Mouse (Mus musculus): Measurements from ENCODE around the gene Poc1b. TPM values are rescaled to one million over a fixed set of nuclear protein-coding genes. Genes with fewer than 3 reads are reported as not detected.

Poc1b gene
- total RNA-seq, 2 experiments from 2014 or later: 2.9 to 8.4 TPM

DNA sequence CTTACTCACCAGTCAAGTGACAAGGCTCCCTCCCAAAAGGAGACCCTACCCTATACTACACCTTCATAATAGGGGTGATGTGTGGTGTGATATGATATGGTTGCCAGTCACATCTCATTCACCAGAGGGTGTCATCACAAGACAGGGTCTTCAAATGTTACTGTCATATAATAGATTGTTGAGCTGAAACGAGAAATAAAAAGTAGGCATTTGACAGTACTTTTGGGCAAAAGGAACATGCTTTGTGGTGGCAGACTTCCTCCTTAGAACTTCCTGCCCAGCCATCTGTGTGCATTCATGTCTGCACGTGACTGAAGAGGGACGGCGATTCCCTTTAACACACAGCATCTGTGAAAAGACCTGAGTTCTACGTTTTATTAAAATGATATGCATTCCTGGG, 75.3 kb downstream of the Poc1b start:
- no peak; the same call in 1 of the 2 replicates for ATAC-seq (replicated peaks; ENCODE audit: low FRiP score, poor library complexity, severe bottlenecking)

DNA sequence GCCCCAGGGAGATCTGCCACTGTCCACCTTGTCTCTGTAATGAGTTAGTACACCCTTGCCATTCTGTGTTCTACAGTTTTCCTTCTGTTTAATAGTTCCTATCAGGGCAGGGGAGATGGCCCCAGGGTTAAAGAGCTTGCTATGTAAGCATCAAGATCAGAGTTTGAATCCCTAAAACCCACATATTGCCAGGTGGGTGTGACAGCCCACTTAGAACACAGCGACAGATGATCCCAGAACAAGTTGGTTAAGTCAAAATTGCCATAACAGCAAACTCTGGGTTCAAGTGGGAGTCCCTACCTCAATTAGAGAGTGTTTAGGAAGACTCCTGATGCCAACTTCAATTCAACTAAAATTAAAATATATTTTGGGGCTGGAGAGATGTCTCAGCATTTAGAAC, 81.3 kb downstream of the Poc1b start:
- ATAC-seq (replicated peaks; ENCODE audit: low FRiP score, poor library complexity, severe bottlenecking): no peak

DNA sequence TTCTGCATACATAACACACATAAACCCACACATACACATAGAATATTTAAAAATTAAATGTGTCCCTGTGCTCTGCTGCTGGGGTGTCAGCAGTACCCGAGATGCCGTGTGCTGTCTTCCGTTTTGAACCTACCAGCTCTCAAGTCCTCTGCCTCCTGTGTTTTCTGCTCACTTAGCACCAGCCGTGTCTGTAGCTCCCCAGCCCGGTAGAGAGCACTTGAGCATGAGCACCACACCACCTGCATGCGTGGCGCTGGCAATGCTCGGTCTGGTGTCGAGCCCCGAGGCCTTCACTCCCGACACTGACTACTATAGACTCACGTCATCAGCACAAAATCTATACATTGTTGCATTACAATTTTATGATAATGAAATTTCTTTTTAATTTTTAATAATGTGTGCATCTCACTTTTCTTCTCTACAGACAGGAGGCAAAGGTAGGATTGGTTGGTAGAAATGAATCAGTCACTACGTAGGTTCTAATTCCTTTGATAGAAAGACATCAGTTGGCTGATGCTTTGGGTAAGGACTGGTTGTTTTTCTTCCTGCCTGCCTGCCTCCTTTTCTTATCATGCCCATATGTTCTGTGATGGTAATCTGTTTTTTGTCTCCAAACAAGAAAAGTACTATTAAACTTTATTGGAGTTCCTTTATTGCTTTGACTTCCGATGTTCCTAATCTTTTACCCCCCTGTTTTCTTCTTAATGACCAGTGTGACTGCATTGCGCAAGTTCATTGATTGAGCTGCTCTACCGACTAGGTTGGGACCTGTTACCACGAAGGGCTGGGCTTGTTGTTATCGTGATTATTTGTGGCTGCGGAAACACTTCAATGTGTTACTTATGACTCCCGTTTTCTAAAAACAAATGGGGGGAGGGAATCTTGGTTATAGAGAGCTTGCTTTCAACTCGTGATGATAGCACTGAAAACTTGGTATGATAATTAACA, 82.1 kb downstream of the Poc1b start:
- no peak for ATAC-seq (replicated peaks; ENCODE audit: low FRiP score, poor library complexity, severe bottlenecking)

DNA sequence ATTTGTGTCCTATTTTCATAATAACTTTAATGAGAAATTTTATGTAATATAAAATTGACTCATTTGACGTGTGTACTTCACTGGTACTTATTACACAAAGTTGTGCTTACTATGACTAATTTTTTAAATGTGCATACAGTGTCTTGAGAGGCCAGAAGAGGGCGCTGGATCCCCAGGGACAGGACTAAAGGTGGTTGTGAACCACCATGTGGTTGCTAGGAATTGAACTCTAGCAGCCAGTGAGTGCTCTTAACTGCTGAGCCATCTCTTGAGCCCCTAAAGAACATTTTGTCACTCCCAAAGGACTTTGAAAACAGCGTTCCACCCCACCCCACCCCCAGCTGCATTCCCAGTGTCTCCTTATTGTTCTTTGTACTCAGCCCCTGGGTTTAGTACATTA, 84.0 kb downstream of the Poc1b start:
- no peak for ATAC-seq (replicated peaks; ENCODE audit: low FRiP score, poor library complexity, severe bottlenecking)

DNA sequence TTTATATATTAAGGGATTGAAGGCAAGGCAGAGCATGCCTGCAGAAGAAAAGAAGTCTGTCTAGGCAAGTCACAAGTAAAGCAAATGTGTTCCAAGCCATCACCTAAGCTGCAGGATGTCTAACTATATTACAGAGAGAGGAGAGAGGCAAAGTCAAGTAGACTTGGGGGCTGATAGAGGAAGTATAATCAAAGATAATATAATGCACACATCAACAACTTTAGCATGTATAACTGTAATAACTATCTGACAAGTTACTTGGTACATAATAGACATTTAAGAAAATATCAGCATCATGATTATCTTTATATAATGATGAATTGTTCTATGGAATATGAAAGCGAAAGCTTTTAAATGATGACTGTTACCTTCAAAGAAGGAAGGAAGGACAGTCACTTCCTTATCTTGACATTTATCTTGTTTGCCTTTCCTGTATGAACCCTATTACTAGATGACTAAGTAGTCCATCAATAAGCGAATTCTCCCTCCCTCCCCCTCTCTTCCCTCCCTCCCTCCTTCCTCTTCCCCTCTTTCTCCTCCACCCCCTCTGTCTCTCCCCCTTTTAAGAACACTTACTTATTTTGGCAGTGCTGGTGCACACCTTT, 87.7 kb downstream of the Poc1b start:
- ATAC-seq (replicated peaks; ENCODE audit: low FRiP score, poor library complexity, severe bottlenecking): no peak

DNA sequence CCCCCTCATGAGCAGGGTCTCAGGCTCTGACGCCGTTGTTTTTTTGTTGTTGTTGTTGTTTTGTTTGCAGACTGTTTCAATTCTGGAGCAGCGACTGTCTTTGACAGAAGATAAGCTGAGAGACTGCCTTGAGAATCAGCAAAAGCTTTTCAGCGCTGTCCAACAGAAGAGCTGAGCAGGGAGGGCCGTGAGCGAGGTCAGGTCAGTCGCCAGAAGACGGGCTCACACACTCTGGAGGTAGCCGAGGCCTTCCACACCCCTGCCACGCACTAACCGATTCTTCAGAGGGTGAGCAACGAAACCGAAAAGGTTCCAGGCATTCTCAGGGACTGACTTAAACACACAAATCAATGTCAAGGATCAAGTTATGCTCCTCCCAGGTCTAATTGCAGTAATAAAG, 89.7 kb downstream of the Poc1b start:
- no peak for ATAC-seq (replicated peaks; ENCODE audit: low FRiP score, poor library complexity, severe bottlenecking)

DNA sequence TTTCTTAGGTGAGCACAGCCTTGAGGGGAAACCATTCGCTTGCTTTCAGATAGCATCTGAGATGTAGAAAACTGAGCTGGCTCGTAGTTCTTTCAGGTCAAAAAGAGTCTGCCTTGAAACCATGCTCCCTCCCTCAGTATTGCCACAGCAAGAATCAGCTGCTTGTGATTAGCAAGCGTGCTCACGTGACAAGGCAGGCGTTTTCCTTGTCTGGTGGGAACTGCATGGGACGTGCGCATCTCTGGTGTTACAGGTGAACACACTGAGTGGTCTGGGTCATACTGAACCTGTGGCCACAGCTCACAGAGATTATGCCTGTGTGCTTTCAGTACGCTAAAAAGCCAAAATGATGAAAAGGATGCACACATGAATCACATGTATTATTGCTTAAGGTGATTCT, 90.3 kb downstream of the Poc1b start:
- no peak for ATAC-seq (replicated peaks; ENCODE audit: low FRiP score, poor library complexity, severe bottlenecking)

DNA sequence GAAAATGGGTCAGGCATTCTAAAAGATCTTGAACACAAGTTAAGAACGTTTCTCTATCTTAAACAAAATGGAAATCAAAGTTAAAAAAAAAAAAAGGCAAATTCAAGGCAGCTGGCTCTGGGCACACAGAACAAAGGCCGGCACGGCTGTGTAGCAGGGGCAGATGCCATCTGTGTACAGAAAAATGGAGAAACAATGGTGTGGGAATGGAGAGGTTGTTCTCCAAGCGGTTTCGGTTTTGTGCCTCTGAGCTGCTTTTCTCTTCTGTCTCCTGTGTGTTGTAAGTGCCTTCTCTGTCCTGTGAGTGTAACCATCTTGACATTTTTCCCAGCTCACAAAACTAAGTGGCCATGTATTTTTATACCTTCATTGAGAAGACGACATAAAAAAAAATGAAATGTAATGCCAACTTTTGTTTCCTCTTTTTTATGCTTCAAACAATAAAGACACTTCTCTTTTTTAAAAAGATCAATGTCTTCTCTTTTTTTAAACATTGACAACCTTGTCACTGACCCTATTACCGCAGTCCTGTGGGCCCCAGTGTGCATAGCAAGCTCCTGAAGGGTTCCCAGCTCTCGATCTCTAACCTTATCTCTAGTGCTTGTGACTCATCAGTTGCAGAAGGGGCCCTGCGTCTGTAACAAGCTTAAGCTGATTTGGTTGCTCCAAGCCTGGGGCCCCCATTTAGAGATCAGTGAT, 90.9 kb downstream of the Poc1b start:
- no peak for ATAC-seq (replicated peaks; ENCODE audit: low FRiP score, poor library complexity, severe bottlenecking)

DNA sequence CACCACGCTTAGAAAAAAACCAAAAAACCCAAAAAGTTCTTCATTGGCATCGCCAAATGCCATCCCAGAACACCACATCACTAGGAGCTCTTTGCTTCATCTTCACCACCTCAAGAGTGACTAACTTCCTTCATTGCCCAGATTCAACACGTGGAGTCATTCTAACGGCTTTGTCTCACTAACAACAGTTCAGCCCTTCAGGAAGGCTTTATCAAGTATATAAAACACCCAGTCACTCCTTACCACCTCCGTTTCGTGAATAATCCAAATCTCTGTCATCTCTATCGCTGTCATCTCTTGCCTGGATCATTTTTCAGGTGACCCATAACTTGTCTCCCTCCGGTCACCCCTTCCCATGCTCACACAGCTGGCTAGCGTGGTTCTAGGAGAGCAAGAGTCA, 92.1 kb downstream of the Poc1b start:
- no peak for ATAC-seq (replicated peaks; ENCODE audit: low FRiP score, poor library complexity, severe bottlenecking)

DNA sequence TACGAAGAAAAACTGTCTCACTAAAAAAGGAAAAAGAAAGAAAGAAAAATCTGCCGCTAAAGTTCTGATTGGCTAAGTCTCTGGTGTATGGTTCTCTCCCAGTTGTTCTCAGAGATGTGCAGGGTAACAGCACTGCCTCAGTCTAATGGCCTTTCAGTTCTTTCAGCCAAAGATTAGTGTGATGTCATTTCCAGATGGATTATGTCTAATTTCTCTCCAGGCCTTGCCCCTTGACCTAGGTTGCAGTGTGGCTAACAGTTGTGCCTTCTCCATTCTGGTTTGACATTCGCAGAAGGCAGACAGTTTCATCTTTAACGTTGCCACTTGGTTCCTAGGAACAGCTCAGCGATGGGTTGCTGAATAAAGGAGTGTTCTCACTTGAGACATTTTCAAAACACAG, 94.1 kb downstream of the Poc1b start:
- ATAC-seq (replicated peaks; ENCODE audit: low FRiP score, poor library complexity, severe bottlenecking): no peak

DNA sequence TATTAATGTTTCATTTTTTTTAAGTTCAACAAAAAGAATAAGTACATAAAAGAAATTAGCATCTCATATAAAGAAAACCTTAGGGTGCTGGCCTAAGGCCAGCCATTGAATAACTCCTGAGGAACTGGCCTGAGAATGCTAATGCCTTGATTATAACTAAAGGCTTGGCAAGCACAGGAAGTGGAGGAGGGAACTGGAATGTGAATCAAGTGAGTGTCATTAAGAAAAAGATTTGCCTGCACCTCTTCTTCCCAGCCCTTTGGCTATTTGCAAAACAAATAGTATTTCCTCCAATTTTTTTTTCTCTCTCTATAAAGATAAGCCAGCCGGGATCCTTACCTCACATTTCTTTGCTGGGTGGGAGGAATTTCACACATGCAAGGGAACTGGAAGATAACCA, 95.0 kb downstream of the Poc1b start:
- no peak for ATAC-seq (replicated peaks; ENCODE audit: low FRiP score, poor library complexity, severe bottlenecking)

DNA sequence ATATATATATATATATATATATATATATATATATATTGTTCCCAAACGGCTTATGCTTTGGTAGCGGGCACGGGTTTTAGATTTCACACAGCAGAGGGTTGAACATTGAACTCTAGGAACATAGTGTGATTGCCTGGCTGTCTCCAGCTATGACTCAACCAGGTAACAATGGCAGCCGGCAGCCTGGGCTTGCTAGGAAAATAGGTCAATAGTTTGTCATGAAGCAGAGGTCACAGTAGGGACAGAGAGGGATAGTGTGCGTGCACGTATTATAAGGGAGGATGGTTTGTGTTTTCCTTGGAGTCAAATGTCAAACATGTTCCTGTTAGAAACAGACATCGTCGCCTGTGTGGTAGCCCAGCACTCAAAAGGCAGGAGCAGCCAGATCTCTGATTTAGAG, 95.5 kb downstream of the Poc1b start:
- no peak for ATAC-seq (replicated peaks; ENCODE audit: low FRiP score, poor library complexity, severe bottlenecking)

DNA sequence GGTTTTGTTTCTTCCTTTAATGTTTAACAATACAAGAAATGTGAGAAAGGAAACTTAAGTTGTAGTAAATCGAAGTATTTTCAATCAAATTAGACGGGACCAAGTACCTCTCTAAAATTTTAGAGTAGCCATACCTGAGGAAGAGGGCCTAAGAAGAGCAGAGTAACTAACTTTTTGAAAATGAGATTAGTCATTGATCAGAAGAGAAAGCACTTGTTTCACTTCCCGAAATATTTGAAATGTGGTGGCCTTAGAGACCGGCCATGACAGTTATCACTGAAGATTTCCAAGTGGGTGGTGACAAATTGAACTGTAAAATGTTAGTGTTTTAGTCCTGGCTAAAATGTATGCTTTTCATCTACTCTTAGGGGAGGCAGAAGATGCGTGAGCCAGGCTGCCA, 96.3 kb downstream of the Poc1b start:
- ATAC-seq (replicated peaks; ENCODE audit: low FRiP score, poor library complexity, severe bottlenecking): no peak

DNA sequence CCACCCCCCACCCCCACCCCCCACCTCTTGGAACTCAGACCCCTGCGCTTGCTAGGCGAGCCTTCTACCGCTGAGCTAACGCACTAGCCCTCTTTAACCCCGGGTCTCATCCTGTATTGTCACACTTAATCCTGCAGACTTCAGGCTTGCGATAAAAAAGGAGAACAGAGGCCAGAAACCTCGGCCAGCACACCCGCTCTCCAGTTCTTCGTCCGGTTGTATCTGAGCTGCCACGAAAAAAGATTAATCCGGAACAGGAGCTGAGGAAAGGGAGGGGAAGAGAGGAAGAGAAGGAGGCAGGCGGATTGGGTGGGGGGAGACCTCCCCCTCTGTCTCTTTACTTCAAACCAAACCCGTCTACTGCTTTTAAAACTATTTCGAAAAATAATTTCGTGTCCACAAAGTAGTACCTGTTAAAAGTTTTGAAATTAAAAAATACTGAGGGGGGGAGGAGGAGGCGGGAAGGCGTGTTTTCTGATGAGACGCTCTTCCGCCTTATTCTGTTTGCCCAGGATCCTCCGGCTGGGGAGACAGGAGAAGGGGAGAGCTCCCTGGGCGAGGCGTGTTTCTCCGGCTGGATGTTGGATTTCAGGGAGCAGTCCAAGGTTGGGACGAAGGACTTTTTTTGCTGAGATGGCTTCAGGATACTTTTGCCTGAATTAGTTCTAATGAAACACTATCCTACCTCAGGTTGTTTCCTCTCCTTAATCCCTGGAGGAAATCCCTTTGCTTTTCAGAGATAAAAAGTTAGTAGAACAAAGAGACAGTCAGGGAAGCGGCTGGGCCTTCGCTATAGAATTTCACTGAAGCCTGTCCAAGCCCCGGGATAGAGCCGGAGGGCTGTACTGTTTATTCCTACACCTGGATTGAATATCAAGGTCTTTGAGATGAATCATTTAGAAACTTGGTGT, 97.0 kb downstream of the Poc1b start:
- ATAC-seq (replicated peaks; ENCODE audit: low FRiP score, poor library complexity, severe bottlenecking): no peak

DNA sequence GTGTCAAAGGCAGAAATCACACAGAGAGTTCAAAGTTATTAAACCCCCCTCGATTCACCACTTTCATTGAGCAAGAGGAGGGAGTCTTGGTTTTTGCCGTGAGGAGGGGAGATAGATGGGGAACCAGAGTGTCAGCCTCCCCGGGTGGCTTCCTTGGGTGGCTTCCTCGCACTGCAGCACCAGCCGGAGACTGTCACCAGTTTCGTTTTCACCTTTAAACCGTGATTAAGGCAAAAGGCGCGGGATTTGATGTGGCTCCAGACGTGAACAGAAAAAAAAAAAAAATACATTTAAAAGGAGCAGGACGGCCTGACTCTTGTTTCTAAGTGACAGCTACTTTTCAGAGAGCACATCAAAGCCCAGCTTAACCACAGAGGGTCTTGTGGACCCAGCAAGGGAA, 97.7 kb downstream of the Poc1b start:
- ATAC-seq (replicated peaks; ENCODE audit: low FRiP score, poor library complexity, severe bottlenecking): no peak

DNA sequence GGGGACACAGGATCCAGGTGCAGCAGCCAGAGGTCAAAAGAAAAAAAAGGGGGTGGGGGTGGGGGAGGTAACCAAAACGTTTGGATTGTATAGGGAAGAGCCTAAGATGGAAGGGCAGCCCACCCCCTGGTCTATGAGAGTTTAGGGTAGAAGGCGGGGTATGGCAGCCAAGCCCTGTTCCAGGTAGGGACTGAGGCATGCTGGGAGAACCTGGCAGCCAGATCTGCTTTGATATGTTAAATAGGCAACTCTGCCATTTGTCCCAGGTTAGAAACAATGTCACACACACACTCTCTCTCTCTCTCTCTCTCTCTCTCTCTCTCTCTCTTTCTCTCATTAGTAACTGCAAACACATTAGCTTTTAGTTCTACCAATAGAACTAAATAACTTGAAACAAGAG, 100.3 kb downstream of the Poc1b start:
- ATAC-seq (replicated peaks; ENCODE audit: low FRiP score, poor library complexity, severe bottlenecking): no peak

DNA sequence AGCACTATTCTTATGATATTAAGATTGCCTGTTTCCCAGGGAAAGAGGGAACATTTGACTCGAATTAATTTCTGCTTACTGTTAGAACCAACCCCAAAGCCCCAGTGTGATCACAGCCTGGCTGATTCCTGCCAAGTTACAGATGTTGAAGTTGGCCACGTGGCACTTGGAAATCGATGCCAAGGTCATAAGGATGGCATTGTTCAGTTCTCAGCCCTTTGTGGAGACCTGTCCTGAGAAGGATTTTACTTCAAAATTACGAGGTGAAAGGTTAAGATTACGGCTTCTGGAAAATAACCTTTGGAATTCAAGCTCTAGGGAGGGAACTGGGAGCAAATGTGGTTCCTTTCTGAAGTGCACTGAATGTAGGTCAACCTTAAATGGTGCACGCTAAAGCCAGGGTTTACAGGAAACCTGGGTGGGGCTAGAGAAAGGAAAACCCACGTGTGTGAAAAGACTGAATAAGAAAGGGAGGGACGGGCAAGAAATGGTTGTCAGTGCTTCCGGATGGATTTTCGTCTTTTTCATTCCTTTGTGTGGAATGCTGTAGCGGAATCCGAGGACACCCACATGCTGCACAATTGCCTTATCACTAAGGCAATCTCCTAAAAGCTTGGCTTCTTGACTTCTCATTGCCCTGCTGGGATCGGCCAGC, 102.4 kb downstream of the Poc1b start:
- ATAC-seq (replicated peaks; ENCODE audit: low FRiP score, poor library complexity, severe bottlenecking): no peak

DNA sequence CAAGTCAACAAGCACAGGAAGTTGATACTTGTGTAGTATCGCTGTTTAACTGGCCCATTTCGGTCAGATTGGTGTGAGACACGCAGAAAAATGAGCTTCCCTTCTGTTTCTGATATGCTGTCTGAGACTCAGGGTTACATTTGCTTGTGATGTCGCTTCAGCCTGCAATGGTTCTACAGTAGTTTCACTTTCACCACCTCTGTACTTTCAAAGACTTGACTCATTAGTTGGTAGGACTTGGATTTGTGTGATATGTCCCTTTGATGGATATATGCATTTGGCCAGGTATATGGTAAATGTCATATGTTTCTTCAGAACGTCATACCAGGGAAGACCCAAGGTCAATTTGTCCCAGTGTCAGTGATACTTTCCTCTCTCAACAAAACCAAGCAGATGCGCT, 104.2 kb downstream of the Poc1b start:
- no peak for ATAC-seq (replicated peaks; ENCODE audit: low FRiP score, poor library complexity, severe bottlenecking)

DNA sequence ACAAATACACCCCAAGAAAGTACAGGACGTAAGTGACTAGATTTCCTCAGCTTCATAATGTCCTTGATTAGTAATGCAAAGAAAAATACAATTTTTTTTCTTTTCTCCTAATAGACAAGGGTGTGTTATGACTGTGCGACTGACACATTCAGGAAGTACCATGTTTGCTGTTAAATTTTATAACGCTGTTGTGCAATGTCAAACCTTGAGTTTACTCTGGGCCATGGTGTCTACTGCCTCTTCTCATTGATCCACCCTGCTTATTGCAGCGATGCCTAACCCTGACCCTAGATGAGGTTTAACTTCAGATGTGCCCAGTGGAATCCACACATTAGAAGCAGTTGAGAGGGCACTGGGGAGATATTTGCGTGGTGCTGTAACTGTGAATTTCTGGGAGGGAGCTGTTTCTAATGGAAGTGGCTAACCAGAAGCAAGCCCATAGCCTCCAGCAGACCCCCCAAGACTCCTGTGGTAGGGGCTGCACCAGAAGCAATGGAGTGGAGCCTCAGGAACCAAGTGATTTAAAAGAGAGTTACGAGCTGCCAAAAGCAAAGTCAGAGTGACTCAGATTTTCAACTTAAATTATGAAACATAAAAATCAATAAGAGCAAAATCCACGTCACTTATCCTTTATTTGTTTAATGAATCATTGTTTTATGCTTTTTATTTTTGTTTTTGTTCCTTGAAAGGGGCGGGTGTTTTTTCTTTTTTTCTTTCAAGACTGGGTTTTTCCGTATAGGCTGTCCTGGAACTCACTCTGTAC, 104.8 kb downstream of the Poc1b start:
- no peak for ATAC-seq (replicated peaks; ENCODE audit: low FRiP score, poor library complexity, severe bottlenecking)

All from erythroid progenitor cell, adult 5-6 weeks (primary cell).